Mouse (Mus musculus) cerebellum, adult 9-11 months (tissue): Measurements from ENCODE around the gene Teddm1a.
A peak's percentile ranks its signal among the peaks of the same experiment; 100 is the strongest.
"Not testable (repeated sequence)": the region's sequence is repeated elsewhere in the genome, so short reads cannot be mapped to it uniquely, and the experiment has no call there.

Experiments
- DNase-seq: peaks from one replicate; pipeline ENCODE4 v3.0.0; 2022

The Teddm1a gene

DNA sequence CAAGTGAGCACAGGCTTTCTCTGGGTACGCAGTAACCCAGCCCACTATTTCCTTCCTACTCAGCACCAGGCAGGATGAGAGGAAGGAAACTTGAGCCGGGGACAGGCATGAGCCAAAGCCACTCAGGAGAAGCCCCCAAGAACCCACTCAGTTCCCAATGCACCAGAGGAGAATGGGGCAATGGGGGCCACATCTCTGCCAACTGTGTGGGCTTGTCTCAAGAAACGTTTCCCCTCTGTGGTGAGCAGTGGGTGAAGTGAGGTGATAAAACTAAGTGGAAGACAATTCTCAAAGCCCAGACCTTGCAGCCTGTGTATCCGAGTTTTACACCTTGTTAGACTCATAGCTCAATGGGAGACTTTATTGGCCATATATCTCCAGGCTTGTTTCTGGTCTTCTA is at the start of gene Teddm1a:
Teddm1a (plus strand) TSS at position 301 of the 400 bp plus-strand sequence.
- DNase-seq: no peak

DNA sequence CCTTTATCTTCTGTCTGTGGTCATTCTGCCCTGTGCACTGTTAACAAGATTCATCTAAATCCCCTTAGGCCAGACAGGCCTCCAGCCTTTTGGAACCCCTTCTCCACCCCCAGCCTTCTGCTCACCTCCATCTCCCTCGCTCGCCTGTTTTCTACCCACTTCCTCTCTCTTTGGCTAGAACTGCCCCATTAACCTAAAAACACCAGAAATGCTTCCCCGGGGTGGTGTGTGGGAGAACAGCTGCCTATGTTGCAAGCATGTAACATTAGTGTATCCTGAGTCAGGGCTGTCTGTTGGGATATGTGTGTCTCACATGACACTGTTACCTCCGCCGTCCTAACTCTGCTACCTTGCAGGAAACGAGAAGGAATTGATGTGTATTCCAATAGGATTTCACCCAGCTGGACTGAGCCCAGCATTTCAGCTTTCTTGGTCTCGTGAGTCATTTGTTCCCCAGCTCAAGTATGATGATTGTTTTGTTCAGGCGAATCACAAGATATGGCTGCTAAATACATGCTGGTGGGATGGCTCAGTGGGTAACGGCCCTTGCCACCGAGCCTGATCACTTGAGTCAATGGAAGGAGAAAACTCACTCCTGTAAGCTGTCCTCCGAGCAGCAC is 49.3 kb upstream of the Teddm1a start:
- no peak for DNase-seq

DNA sequence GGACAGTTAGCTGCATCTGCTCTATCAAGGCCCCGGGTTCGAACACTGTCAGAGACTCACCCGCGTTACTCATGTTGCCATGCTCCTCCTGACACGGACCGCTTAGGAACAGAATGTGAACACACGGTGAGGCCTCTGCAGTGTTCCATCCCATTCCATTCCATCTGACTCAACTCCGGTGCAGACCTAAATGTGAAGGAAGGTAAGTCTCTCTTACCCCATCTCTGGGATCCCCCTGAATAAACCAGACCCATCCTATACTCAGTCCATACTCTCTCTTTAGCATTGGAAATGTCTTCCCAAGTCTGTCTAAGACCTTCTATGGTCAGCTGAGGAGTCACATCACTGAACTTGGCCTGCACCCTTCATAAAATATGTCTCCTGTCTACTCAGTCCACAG is 47.5 kb upstream of the Teddm1a start, which contains the start of gene Rgsl1:
Rgsl1 (minus strand) TSS at position 101 of the 400 bp plus-strand sequence.
- no peak for DNase-seq

DNA sequence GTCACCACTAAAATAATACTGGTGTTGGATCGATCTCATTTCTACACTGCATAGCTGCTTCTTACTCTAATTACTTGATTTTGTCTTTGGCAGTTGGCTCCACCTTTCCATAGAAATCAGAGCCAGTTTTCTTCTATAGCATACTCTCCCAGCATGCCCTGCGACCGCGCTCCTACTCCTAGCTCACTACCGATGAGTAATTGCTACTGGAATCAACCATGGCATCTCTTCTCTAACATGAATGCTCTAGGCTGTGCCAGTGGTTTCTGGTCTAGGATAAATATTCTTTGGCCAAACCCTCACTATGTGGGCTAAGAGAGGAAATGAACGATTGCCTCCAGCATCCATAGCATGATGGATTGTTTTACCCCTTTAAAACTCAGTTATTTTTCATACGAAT is 45.1 kb upstream of the Teddm1a start:
- DNase-seq: no peak

DNA sequence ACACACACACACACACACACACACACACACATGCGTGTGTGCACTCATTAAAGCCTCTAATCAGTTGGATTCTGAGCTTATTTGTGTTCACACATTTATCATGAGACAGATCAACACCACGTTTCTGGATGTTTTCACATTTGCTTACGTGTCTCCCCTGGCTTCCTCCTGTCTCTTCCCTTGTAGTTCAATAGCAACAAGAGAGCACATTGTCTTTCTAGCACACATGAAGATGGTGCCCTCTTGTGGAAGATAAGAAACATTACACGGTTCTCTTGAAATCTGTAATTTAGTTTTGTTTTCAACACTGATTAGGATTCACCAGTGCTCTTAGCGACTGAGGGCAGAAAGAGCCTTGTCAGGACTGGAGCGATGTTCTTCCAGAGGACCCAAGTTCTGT is 44.7 kb upstream of the Teddm1a start:
- DNase-seq: no peak

DNA sequence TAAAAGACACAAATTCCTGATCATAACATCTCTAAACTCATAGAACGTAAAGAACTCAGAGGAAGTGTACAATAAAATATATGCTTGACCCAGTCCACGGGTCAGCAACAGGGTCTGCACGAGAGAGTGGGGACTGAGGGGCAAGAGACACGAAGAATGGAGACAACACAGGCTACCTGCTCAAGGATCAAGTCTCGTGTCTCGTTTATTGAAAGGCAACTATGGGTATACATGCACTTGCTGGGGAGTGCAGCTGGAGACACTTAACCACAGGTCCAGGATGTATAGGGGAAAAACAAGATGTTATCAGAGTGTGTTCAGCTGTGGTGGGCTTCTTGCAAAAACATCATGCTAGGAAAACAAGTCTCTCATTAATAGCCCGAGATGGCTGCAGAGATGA is 38.8 kb upstream of the Teddm1a start:
- DNase-seq: not testable (repeated sequence)

DNA sequence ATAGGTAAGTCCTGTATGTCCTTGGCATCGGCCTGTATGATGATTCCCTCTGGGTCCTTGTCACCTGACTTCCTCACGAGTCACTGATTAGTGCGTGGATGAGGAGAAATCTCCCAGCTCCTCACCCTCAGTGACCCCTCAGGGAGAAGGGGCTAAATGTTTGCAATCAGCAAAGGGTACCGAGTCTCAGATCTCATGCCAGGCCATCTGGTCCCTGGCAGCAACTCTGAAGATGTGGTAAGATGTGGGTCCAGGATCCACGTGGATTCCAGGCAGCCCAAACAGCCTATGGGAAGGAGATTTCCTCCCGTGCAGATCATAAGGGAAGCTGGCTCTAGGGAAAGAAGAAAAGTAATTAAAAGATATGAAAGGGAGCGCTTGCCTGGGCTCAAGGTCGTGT is 35.6 kb upstream of the Teddm1a start:
- DNase-seq: no peak

DNA sequence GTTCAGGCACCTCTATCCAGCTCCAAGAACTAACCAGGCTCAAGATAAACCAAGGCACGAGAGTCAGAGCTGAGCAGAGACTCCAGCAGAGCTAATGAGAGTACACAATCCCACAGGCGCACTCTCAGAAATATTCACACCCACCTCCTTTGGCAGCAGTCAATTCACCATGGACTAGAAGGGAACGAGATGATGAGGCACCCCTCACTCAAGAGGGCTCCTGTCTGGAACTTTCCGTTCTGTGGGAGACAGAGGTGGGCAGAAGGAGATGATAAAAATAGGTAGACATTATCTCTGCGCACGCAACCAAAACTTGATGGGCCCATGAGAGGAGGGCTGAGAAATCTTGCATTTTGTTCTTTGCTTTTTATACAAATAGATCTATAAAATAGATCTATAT is 17.5 kb upstream of the Teddm1a start, which contains the start of gene Teddm1b:
Teddm1b (plus strand) TSS at position 301 of the 400 bp plus-strand sequence.
- no peak for DNase-seq

DNA sequence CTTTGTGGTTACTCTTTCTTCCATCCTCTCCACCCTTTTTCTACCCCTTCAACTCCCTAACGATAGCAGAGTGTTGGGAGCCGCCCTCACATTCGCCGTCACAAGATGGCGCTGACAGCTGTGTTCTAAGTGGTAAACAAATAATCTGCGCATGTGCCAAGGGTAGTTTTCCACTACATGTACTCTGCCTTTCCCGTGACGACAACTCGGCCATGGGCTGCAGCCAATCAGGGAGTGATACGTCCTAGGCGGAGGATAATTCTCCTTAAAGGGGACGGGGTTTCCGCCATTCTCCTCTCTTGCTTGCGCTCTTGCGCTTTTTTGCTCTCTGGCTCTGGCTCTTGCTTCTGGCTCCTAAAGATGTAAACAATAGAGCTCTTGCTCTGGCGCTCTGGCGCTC is 11.2 kb upstream of the Teddm1a start:
- DNase-seq: not testable (repeated sequence)

DNA sequence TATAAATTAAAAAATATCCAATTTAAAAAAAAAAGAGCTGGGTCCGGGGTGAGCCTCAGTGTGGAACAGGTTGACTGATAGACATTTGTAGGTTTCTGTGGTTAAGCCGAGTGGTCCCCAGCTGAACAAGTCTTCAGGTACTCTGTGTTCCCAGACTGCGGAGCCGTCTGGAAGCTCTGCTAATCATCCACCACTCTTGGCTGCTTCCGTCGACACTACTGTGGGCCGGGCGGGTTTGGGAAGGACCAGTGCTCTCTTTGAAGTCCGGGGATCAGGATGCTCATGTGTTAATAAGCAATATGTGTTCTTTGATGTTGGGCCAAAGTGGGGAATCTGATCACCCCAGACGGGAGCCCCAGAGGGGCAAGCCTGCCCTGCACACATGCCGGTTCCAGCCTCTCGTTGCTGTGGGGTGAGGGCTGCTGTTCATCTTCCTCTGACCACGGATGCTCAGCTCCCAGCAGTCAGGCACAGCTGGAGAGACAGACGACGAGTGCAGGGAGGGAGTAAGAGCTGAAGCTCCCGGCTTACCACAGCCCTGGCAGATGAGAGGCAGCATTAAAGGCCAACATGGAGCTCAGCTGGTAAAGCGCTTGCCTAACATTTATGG is 5.4 kb upstream of the Teddm1a start:
- no peak for DNase-seq

DNA sequence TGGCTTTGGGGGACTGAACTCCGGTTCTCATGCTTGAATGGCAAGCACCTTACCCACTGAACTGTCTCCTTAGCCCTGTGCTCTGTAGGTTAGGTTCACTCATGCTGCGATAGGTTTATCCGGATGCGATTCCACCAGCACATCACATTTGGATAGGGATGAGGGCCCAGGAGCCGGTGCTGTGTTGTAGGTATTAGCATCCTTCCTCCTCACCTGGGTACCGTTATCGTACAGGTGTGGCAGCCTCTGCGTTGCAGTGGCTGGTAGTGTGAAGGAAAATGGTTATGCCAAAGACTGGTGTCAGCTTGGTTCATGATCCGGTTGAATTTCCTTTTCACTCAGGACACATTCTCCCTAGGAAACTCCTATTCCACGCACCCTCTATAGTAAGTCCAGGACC is 1.4 kb upstream of the Teddm1a start:
- no peak for DNase-seq

DNA sequence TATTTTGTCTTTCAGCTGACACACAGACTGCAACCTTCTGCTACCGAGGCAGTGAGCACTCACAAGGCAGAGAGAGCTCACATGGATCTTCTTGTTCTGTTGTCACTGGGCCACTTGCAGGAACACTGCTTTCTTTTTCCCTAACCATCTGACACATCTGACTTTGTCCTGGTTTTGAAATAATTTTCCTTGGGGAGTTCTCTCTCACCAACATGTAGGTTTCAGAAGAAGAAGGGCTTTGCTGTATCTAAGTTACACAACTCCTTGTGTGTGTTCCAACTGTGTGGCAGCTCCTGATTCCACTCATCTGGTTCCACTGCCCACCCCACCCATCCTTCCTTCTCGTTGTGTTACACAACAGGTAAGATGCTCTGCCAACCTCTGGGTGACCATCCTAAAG is 2.2 kb downstream of the Teddm1a start:
- DNase-seq: no peak

DNA sequence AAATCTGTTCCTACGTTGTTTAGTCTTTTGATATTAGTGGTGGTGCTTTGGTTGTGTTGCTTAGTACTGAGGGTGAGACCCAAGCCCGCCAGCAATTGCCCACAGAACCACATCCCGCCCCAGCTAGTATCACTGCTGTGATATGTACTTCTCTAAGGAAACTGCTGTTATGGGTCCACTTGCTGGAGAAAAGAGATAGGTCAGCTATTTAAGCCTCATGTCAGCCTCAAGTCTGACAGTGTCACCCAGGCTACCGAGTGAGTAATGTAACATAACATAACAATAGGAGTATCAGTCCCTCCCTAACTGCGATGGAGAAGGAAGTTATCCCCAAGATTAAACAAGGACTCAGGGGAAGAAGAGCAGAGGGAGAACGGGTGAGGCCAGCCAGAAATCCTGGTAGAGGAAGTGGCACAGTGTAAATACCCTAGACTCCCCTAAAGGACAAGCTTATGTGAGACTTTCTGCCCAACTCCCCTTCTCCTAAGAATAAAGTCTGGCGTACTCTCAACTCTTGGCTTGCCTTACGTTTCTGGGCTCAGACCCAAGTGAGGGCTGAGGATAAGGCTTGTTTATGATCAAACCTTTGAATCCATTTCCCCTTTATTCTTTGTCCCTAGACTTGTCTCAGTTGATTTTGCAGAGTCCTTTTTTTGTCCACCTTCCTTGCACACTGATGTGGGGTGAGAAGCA is 2.8 kb downstream of the Teddm1a start:
- no peak for DNase-seq

DNA sequence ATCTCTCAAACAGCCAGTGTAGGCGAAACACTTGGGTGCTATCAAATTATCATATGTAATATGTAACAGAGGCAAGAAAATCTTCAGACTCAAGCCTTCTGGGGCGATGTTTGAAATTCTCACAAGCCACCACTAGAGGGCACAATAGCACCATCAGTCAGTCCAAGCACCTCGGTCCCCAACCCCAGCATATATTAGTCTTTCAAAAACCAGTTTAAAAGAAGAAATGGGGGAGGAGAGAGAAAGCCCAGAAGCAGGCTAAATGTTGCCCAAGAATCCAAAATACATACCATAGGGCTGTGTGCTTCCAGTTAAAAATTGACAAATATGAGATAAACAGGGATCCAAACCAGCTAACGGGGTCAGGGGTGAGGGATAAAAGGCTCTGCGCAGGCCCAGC is 3.4 kb downstream of the Teddm1a start:
- peak; percentile 61 for DNase-seq

DNA sequence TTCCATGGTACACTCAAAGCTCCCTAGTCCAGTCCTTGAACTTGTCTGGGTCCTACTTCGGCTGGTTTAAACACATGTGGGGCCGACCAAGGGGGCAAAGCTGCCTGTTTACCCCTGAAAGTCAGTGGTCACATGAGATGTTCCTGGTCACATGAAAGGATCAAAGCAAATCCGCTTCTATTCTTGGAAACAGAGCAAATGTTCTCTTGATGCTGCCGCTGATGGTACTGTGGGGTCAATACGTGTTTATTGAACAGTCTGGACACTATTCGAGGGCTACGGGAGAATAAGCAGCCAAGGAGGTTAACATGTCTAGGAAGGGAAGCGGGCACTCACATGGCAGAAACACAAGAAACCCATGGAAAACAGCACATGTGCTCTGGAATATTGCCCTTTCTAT is 5.7 kb downstream of the Teddm1a start:
- DNase-seq: no peak

DNA sequence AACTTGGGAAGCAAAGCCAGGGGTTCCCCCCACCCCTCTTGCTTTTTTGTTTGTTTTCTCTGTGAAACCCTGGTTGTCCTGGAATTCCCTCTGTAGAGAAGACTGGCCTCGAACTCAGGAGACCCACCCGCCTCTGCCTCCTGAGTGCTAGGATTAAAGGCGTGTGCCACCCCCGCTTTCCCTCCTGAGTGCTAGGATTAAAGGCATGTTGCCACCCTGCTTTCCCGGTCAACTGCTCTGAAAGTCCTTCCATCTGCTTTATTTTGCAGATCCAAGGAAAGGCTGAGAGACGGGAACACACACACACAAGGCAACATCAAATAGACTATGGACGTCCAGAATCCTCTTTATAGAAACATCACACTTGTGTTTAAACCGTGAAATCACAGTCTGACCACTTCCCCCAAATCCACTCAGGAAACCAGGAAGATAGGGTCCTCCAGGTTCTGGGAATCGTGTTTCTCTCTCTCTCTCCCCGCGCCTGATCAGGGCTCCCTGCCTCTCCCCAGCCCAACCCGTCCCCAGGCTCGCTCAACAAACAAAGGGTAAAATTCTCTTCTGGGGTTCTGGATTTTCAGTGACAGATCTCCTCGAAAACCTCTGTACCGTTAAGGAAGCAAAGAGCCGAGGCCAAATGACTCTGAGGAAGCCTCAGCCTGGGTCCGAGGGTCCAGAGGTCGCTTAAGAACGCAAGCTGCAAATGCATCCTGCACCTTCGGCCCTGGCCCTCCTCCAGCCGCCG is 7.6 kb downstream of the Teddm1a start:
- DNase-seq: peak; percentile 24

DNA sequence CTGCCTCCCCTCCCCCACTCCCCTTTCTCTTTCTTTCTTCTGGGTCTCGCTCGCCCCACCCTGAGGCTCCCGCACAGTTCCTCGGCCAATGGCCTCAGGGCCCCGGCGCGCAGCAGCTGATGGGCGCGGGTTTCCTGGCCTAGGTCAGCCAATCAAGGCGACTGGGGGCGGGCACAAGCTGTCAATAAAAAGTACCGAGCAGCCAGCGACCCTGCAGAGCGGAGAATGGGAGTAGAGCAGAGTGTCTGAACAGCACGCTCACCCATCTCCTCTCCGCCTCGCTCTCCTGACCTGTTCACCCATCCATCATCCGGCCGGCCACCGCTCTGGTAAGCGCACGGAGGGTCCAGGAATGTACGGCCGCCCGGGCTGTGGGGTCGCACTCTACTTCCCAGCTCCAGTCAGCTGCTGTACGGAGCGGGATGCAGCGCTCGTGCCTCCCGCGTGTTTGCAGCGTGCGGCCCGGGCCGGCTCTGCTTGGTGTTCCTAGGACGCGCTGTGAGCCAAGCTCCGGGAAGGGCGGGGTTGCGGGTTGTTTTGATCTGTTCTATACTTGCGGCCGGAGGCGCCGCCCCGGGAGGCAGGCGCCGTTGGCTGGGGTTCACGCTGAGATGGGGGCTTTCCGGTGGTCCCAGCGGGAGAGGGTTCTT is 8.3 kb downstream of the Teddm1a start, which contains the start of the genes Glul and Teddm2:
Glul (plus strand) TSS at position 214 of the 650 bp plus-strand sequence.
Teddm2 (minus strand) TSS at position 498 of the 650 bp plus-strand sequence.
- peak; percentile 96 for DNase-seq

DNA sequence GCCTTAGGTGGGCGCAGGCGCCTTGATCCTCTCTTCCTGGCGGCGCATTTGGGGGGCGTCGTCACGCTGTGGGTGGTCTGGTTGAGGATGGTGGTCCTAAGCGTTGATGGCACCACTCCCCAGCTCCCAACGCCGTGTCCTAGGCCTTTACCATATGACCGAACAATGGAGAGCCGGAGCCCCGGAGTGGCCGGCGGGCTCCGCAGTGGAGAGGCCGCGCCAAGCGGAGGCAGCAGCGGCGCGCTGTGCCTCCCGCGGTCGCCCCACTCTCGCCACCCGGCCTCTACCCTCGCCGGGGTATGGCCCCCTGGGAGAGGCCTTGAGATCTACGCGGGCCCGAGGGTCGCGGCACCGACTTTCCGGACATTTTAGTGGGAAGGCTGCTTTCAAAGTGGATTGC is 8.8 kb downstream of the Teddm1a start:
- no peak for DNase-seq

DNA sequence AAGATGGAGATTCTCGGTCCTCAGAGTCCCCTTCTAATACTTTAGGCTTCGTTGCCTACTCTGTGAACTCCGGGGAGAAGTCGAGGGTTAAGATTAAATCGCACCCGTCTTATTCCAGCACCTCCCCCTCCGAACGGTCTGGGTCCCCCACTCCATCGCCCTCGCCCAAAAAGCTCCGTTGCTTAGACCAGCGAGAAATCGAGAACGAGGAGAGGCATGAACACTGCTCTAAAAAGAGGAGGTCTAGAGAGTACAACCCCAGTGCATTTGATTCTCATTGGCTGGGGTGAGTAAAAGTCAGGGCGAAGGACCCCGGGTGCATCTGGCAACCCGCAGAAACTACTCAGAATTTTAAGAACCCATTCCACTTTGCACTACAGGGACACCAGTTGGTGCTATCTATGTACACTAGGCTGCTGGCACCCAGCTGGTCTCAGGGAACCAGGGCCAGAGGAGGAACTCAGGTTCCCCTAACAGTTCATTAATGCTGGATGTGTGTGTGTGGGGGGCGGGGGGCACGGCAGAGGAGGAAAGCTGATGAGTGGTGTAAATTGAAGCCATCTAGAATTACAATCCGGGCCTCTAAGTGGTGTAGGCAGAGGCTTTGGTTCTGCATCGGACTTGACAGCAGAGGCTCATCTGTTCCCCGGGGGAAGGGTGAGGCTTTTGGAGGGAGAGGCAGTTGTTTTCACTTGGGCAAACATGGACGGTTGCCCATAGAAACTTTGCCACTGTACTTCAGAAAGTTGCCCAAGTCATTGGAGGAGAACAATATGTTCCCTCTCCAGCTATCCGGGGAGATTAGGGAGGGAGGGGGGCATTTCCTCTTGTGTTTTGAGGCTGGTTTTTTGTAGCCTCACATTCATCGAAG is 9.6 kb downstream of the Teddm1a start:
- peak; percentile 38 for DNase-seq

DNA sequence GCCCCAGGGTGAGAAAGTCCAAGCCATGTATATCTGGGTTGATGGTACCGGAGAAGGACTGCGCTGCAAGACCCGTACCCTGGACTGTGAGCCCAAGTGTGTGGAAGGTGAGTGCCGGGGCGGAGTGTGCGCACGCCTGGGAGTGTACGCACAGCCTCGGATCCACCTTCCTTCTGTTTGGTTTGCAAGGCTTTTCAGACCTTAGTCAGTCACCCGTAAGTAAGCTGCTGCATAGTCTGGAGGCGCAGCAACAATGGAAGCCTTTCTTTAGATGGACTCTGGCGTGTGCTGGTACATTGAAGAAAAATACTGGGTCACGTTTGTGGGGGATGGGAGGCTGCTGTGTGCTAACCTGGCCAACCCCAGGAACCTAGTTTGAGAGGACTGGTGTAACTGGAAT is 11.5 kb downstream of the Teddm1a start:
- DNase-seq: no peak

DNA sequence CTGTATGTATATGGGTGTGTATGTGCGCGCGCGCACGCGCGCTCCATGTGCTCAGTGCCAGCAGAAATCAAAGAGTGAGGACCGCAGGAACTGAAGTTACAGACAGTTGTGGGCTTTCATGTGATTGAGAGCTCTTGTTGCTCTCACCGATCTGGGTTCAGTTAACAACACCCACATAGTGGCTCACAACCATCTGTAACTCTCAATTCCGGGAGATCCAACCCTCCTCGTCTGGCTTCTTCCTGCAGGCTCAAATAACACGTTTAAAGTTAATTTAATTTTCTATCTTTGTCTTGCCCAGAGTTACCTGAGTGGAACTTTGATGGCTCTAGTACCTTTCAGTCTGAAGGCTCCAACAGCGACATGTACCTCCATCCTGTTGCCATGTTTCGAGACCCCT is 12.7 kb downstream of the Teddm1a start:
- DNase-seq: no peak

DNA sequence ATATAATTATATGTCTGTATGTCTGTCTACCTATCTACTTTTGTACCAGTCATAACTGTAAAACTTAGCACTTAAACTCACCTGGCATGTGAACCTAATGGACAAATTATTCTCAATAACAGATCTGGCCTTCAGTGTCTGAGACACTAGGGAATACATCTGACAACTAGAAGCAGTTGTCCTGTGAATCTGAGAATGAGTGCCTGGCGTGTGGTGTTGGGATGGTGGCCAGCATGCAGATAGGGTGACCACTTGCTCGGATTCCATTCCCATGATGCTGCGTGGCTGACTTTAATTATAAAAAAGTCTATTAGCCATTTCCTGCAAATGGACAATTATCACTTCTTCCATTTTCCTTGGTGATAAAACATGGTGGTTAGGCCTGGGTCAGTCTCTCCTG is 14.3 kb downstream of the Teddm1a start:
- DNase-seq: no peak
